Mouse (Mus musculus) kidney, adult 2 months (tissue): ENCODE data around the gene Tpm3. TPM values are rescaled to one million over a fixed set of nuclear protein-coding genes. Genes with fewer than 3 reads are reported as not detected.

ENCODE experiments used
- DNase-seq: peaks from one replicate; pipeline ENCODE4 v3.0.0; 2021
- H3K27ac ChIP-seq: fragments of 200-500 bp; 2 replicates; pipeline ENCODE4 v1.5.1; 2012; ENCODE audit warnings: low read depth, low read length, control low read depth, inconsistent platforms; ENCODE audit not compliant: insufficient read depth
- H3K27me3 ChIP-seq: fragments of 200-500 bp; replicated peaks from 2 replicates; pipeline ENCODE4 v1.6.1; 2012; ENCODE audit warnings: mild to moderate bottlenecking, moderate library complexity, low read length, inconsistent platforms; ENCODE audit not compliant: control insufficient read depth, insufficient read depth
- H3K36me3 ChIP-seq: fragments of 200-500 bp; 2 replicates; pipeline ENCODE4 v1.6.1; 2012; ENCODE audit warnings: mild to moderate bottlenecking, moderate library complexity, low read length, inconsistent platforms; ENCODE audit not compliant: control insufficient read depth, insufficient read depth
- H3K4me1 ChIP-seq: fragments of 200-500 bp; 2 replicates; pipeline ENCODE4 v1.6.1; 2011; ENCODE audit warnings: low read length; ENCODE audit not compliant: control insufficient read depth, insufficient read depth
- H3K4me3 ChIP-seq: fragments of 200-500 bp; 2 replicates; pipeline ENCODE4 v1.5.1; 2011; ENCODE audit warnings: mild to moderate bottlenecking, low read depth, low read length, control low read depth; ENCODE audit not compliant: insufficient read depth
- CTCF ChIP-seq: fragments of 200-500 bp; conservative IDR thresholded peaks from 2 replicates; pipeline ENCODE4 v1.5.1; 2011; ENCODE audit warnings: low read depth, mild to moderate bottlenecking, control low read depth, low read length, moderate library complexity, mixed read lengths; ENCODE audit not compliant: insufficient read depth, insufficient read length
- POLR2A ChIP-seq: fragments of 200-500 bp; IDR thresholded peaks from one replicate; pipeline ENCODE4 v1.6.1; 2011; ENCODE audit warnings: low read depth, low read length, control low read depth
- WGBS: fragments of 180-500 bp; shearing (Covaris S2); methylation state at CpG from one replicate; pipeline ENCODE4 v1.1.7; 2018; 5-methylcytosine and 5-hydroxymethylcytosine counted together
- polyA plus RNA-seq: library from polyadenylated mRNA; depleted of rRNA; stranded (reverse); fragments of >200 nt; gene quantifications from 2 replicates; pipeline ENCODE4 v1.2.3, GENCODE M21; 2012; rRNA removed

The Tpm3 gene
- polyA plus RNA-seq, 1 experiment: 95.4 TPM

- no peak overlapping the region for H3K4me3 ChIP-seq
- H3K27ac ChIP-seq: no peak overlapping the region
- H3K4me1 ChIP-seq: no peaks in the 10 kb centered on the region
- no peaks in the 10 kb centered on the region for H3K27me3 ChIP-seq
- DNase-seq: no peak
- H3K36me3 ChIP-seq: no peaks in the 10 kb centered on the region
- TF ChIP-seq POLR2A (no peak), CTCF (no peak)
- WGBS: 85% methylated on average over 3 of the region's 3 CpGs
Measured at GRCm38 (mm10) chr3:90139962-90140361, 67.5 kb downstream of the Tpm3 start.

GRCm38 (mm10) chr3:90145461-90145860, 73.0 kb downstream of the Tpm3 start:
- Histone ChIP-seq H3K27me3 (no peaks in the 10 kb centered on the region), H3K36me3 (no peaks in the 10 kb centered on the region), H3K4me3 (no peak overlapping the region), H3K4me1 (no peaks in the 10 kb centered on the region), H3K27ac (no peak overlapping the region)
- DNase-seq: no peak
- no peak for TF ChIP-seq CTCF
- TF ChIP-seq POLR2A: no peak
- WGBS: 43% methylated on average over 3 of the region's 3 CpGs

GRCm38 (mm10) chr3:90146651-90147050, 74.2 kb downstream of the Tpm3 start:
- 88% methylated on average over 1 of the region's 1 CpGs for WGBS
- no peak for DNase-seq
- no peak overlapping the region for H3K27ac ChIP-seq
- TF ChIP-seq POLR2A: no peak
- TF ChIP-seq CTCF: no peak
- H3K4me3 ChIP-seq: no peak overlapping the region
- H3K27me3 ChIP-seq: no peaks in the 10 kb centered on the region
- no peaks in the 10 kb centered on the region for H3K36me3 ChIP-seq
- H3K4me1 ChIP-seq: no peaks in the 10 kb centered on the region

Other genes with a start within 250 kb of the Tpm3 start
- gene She, start 241.3 kb upstream of the Tpm3 start, polyA plus RNA-seq: 3.3 and 4.1 TPM in 2 replicates
- gene Il6ra, start 159.5 kb upstream of the Tpm3 start, polyA plus RNA-seq: 3.2 and 4.1 TPM in 2 replicates
- gene Atp8b2, start 109.1 kb upstream of the Tpm3 start, polyA plus RNA-seq: 21.9 and 23.5 TPM in 2 replicates
- gene Hax1, start 73.9 kb upstream of the Tpm3 start, polyA plus RNA-seq: 130 and 138 TPM in 2 replicates
- 53.0 and 56.2 TPM in 2 replicates for gene 4933434E20Rik, start 21.0 kb upstream of the Tpm3 start, polyA plus RNA-seq
- 105 and 108 TPM in 2 replicates for gene Ubap2l, start 20.0 kb upstream of the Tpm3 start, polyA plus RNA-seq
- 0.12 and 0.14 TPM in 2 replicates for gene Nup210l, start 31.5 kb downstream of the Tpm3 start, polyA plus RNA-seq
- 944 and 1,038 TPM in 2 replicates for gene Rps27, start 141.0 kb downstream of the Tpm3 start, polyA plus RNA-seq
- 5.0 and 7.7 TPM in 2 replicates for gene Rab13, start 141.0 kb downstream of the Tpm3 start, polyA plus RNA-seq
- gene Jtb, start 158.9 kb downstream of the Tpm3 start, polyA plus RNA-seq: 60.7 and 74.7 TPM in 2 replicates
- 1.0 and 1.5 TPM in 2 replicates for gene Creb3l4, start 170.9 kb downstream of the Tpm3 start, polyA plus RNA-seq
- 71.3 and 74.2 TPM in 2 replicates for gene Slc39a1, start 175.5 kb downstream of the Tpm3 start, polyA plus RNA-seq
- 48.2 and 57.6 TPM in 2 replicates for gene Crtc2, start 181.5 kb downstream of the Tpm3 start, polyA plus RNA-seq
- gene Dennd4b, start 192.5 kb downstream of the Tpm3 start, polyA plus RNA-seq: 12.3 and 13.6 TPM in 2 replicates
- 18.5 and 18.6 TPM in 2 replicates for gene Gatad2b, start 220.5 kb downstream of the Tpm3 start, polyA plus RNA-seq